Mouse (Mus musculus): ENCODE data around the gene Styx.
"Not testable (repeated sequence)": the region's sequence is repeated elsewhere in the genome, so short reads cannot be mapped to it uniquely, and the experiment has no call there.

The Styx gene

DNA sequence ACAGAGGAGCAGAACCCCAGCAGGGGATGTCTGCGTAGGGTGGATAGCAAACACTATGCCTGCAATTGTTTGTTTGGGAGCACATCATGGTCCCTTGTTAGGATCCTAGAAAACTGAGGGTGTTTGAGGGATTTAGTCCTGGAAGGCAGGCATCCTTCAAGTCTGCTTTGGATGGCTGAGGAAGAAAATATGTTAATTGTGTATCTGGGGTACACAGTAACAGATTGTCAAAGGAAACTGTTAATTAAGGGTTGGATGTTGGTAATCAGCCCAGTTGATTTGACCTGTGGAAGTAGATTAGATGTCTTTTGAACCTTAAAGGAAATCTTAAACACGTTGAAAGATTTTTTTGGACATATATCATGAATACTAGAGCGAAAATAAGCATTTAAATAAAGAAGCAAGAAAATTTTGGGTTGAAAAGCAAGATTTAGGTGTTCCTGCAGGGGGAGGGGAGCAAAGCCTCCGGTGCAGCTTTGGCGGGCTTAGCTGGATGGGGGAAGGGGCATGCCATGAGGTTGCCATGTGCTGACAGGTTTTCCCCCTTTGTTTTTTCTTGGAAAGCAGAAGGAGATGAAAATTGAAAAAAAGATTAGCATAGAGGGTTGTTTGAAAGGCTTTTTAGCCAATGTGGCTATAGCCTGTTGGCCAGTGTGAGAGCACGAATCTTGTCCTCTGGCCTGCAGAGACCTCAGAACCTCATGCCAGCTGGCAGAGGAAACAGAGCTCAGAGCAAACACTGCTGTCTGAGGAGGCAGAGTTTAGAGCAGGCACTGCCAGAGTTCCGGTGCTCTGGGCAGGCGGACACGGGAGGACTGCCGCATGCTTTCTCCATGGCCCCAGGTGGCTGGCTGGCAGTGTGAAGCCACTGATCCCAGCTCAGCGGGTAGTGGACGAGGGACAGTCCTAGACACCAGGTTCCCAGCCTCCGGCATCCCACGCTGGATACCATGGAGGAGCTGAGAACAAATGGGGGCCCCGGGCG is 13.6 kb downstream of the Styx start:
- no peak for DNase-seq (ENCODE audit: low spot score)

DNA sequence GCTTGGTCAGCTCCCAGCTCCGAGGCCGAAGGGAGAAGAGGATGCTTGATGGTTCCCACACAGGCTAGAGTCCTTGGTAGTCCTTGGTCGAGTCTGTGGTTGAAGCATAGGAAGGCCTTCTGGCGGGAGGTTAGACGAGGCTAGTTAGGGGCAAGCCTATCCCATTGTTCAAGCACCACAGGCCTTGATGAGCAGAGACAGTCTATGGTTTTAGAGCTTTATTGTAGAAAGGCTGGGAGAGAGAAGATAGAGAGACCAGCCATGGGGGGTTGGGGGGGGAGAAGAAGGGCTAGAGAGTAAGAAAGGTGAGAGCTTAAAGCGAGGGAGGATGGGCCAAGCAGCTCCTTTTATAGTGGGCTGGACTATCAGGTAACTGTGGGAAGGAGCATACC is 14.3 kb downstream of the Styx start:
- no peak for DNase-seq (ENCODE audit: low spot score)

DNA sequence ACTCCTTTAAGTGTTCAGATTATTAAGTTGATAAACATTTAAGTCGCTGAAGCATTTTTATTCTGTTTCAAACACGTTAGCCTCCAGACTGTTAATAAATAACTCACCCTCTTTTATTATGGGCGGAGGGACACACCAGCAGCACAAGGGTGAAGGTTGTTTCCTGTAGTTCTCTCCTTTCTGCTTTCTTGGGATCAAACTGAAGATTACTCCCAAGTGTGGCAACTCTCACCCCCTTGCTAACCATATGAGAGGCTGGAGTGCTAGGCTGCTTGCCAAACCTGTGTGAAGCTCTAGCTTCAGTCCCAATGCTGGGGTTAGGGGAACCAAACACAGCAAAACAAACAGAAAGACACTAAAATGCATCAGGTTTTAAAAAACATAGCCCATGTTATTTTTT is 27.9 kb downstream of the Styx start:
- DNase-seq (ENCODE audit: low spot score): no peak

DNA sequence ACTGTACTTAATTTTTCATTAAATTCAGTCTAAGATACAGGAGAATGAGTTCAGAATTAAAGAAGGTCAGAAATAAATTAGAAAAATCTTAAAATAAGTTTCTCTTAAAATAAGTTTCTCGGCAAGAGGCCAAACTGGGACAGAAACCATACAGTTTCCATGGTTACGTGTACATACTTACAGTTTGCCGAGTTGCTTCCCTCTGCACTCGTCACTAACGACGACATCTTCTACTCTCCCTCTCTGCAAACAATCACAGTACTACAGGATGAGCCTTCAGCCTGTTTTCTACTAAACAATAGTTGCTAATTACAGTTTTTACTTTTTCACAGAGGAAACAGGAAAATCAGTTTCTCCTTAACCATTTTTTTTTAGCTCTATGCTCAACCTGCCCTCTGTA is 29.9 kb downstream of the Styx start:
- DNase-seq (ENCODE audit: low spot score): no peak

DNA sequence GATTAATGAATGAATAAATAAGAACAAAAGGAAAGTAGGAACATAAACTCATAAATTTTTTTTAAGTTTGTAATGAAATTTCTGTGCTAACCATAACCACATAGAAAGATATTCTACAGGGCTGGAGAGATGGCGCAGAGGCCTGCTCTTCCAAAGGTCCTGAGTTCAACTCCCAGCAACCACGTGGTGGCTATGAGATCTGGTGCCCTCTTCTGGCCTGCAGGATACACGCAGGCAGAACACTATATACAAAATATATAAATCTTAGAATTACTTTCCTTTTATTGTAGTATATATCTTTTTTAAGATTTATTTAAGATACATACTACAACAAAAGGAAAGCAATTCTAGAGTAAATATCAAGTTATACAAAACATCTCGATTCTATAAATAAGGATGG is 32.0 kb downstream of the Styx start:
- no peak for DNase-seq (ENCODE audit: low spot score)

DNA sequence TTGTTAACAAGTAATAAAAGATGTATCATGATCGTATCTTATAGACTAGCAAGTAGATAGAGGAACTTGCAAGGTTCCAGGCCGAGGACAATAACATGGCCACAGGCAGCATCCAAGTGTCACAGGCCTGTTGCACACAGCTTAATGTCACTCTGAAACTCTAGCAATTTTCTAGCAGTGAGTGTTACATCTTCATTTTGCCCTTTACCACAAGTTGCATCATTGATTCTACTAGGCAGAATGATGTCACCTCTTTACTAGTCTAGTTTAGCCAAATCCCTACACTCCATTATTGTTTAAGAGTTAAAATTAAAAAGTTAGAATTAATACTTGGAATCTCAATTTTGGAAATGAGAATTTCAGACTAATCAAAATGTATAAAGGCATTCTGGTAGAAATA is 34.7 kb downstream of the Styx start:
- DNase-seq (ENCODE audit: low spot score): no peak

DNA sequence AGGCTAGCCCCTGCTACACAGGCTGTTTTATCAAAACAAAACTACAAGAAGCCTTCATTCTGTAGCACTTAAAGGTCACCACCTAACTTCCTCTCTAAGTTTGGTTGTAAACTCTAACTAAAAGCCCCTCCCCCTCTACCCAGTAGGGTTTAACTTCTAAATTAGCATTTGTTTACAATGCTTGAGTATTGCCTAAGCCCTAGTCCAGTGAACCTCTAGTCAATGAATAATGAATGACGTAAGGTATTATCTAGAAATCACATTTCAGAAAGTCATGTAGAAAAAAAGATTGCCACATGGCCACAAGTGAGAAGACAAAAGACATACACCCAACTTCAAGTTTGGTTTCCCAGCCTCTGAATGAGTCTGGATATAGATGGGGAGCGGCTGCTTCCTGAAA is 36.6 kb downstream of the Styx start:
- DNase-seq (ENCODE audit: low spot score): no peak

DNA sequence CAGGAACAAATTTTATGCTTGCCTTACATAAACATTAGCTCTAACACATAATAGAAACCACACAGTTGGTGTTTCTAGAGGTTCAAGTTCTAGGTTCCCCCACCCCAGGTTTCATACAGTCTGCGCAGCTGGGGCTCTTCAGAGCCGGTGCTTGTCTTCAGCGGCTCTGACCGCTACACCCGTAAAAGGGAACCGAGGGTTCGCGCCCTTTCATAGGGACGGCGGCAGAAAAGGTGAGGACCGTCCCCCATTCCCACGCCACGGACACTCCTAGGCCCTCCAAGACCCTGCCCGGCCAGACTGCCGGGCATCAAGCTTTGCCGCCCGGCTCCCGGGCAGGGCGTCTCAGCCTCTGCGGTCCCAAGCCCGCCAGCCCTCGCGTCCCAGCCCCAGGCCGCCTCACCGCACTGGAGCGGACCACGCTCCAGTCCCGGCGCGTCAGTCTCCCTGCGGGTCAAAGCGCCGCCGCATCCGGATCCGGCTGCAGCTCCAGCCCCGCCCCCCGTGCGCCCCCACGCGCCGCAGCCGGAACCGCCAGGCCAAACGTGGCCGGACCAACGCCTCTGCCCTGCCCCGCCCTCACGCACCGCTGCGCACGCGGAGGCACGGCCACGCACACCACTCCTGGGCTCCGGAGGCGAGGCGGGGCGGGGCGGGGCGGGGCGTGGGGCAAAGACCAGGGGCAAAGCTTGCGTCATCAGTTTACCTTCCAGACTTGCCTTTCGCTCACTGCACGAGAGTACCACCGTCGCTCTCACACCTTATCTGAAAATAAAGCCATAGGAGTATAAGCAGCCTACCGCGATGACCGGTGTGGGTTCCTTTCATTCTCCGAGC is 37.7 kb downstream of the Styx start:
- peak; percentile 47 for DNase-seq (ENCODE audit: low spot score)

DNA sequence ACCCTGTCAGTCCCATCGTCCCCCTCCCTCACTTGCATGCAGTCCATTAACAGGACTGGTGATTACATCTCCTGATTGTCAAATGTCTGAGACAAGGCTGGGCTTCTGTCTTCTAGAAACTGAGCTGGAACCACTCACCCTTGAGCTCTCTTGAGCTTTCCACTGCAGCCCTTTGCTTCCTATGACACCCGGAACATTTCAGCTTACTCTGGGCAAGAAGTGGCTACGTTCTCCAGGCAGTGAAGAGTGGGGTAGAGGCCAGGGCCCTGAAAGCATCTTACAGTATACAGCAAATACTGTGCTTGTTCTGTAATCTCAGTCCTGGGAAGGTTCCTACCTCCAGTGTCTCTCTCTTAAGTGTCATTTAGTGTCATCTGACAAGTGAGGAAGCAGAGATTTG is 38.3 kb downstream of the Styx start:
- no peak for DNase-seq (ENCODE audit: low spot score)

DNA sequence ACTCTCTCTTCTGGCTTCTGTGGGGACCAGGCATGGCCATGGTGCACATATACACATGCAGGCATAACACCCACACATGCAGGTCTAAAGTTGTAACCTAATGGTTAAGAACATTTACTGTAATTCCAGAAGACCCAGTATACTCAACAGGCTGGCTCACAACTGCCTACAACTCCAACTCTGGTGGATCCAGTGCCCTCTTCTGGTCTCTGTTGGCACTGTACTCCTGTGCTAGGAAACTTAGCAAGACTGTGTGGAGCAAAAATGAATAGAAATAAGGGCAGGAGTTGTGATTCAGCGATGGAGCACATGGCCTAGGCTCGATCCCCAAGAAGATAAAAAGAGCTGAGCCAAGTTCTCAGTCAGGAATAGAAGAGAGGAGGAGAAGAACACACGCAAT is 48.9 kb downstream of the Styx start:
- DNase-seq (ENCODE audit: low spot score): no peak

DNA sequence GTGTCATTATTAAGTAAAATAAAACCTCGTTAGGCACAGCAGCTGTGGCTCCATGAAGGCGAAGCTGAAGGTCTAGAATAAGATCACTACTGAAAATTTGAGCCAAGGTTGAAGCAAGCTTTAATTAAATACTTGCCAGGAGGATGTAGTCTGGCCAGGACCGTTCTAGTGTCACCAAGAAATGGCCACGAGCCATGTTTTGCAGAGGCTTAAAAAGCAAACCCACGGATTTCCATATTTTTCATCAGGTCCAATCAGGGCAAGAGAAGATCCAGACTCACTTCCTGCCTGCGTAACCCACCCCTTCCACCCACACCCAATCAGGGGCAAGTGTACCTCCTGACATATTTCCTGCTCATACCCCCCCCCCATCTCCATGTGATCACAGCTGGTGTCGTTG is 52.8 kb downstream of the Styx start:
- DNase-seq (ENCODE audit: low spot score): no peak

DNA sequence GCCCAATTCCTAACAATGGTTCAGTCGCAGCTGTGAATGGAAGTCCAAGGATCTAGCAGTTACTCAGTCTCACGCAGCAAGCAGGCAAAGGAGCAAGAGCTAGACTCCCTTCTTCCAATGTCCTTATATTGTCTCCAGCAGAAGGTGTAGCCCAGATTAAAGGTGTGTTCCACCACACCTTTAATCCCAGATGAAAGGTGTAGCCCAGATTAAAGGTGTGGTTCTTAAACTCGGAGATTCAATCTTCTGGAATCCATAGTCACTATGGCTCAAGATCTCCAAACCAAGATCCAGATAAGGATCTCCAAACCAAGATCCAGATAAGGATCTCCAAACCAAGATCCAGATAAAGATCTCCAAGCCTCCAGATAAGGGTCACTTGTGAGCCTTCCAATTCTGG is 53.9 kb downstream of the Styx start, which contains the start of gene Gnpnat1:
Gene Gnpnat1, minus strand, starts transcription at position 101 of the 400 bp plus-strand sequence.
- DNase-seq (ENCODE audit: low spot score): not testable (repeated sequence)

DNA sequence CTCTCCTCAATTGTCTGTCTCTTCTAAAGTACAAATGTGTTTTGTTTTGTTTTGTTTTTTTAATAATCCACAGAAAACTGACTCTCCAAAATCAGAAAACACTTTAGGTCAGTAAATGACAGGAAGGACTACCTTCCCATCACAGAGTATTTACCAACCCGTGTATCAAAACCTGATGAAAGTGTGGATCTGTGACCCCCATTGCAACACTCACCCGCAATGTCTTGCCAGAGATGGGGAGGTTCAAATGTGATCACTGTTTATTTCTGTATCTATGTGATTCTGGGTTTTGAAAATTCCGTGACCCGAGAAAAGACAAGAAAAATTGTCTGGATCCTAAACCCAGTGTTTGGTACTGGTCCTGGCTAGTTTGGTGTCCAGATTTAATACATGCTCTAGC is 65.4 kb downstream of the Styx start:
- no peak for DNase-seq (ENCODE audit: low spot score)

DNA sequence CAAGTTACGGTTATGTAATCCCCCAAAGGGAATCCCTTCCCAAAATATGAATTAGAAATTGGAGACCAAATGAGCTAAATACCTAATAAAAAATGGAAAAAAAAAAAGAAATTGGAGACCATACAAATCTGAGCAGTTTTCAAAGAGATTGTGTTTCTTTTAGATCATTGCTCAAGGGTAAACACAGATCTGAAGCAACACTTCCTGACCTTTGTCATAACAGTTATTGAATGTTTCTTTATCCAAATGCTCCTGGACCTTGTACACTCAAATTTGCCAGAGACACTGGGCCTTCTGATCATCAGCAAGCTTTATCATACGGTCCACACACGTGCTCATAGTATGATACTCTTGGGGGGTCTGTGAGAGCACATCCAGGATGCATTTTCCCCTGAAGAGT is 67.7 kb downstream of the Styx start:
- DNase-seq (ENCODE audit: low spot score): no peak

DNA sequence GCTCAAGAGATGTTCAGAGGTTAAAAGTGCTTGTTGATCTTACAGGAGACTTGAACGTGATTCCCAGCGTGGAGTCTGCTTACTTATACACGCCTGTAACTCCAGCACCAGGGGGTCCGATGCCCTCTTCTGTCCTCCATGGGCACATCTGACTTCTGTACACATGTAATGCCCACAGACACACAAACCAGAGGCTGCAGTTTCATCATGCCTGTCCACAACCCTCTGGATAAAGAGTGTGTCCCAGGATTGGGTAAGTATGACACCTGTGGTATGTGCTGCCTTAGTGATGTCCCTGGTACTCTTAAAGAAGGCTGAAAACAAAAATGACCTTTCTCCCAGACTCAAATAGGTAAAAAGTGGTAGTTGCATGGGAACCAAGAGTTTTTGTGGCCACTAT is 68.4 kb downstream of the Styx start:
- no peak for DNase-seq (ENCODE audit: low spot score)

DNA sequence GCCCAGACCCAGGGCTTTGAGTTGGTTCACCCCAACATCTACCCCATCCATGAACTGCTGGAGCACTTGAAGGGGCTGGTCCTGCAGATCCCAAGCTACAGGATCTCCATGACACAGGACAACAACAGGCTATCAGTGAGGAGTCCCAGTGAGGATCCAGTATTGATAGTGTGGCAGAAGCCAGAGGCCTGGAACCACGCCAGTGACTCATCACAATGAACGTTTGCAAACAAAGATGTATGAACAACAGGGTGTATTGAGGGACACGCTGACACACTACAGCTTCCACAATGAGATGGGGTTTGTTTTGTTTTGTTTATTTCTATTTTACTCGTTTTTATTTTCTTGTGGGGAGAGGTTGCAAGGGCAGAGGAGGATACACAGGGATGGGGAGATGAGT is 71.5 kb downstream of the Styx start:
- DNase-seq (ENCODE audit: low spot score): peak; percentile 38

DNA sequence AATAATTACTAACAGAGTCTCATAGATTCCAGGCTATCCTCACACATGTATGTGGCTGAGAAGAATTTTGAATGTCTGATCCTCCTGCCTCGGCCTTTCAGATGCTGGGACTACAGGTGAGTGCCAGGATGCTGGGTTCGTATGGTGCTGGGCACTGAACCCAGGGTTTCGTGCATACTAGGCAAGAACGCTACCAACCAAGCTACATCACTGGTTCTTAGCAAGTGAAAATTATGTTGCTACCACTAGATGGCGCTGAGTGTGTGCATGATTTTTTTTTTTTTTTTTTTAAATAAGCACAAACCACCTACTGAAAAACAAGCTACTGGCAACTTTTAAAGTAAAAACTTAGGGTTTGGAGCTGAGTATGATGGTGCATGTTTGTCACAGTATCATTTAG is 72.3 kb downstream of the Styx start:
- DNase-seq (ENCODE audit: low spot score): peak; percentile 57

DNA sequence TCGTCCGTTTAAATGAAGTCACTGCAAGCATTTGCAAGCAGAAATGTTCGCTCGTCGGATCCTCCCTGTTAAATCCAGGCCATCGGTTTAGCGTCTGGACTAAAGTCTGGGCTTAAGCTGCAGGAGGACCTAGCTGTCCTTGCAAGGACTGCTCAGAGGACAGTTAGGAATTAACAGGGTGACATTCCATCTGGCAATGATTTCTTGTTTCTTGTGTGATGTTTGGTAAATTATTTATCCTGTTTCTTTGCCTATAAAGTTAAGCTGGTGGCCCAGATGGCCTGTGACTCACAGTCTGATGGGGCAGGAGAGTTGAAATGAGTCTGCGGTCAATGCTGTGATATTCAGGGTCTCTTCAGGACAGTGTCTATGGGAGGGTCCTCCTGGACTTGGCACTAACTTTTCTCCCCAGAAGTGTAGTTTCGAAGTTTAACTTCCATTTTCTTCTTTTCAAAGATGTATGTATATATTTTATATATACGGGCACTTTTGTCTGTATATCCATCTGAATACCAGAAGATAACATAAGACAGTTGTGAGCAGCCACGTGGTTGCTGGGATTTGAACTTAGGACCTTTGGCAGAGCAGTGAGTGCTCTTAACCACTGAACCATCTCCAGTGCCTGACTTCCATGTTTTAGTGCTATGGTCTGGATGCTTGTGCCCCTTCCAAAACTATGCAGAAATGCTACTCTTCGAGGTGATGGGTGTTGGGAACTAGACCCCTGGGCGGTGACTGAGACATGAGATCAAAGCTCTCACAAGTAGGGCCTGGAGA is 79.4 kb downstream of the Styx start:
- DNase-seq (ENCODE audit: low spot score): no peak

DNA sequence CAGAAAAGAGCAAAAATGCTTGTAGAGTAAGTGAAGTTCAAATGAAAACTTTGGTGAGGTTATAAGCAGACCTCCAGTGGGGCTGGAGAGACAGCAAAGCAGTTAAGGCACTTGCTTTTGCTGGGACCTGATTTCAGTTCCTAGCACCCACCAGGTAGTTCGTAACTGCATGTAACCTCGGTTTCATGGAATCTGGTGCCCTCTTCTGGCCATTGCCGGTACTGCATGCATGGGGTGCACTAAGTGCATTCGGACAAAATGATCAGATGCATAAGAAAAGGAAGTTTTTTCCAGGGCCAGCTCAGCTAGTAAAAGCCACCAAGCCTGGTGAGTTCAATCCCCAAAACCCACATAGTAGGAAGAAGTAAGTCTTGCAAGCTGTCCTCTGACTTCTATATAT is 81.1 kb downstream of the Styx start:
- DNase-seq (ENCODE audit: low spot score): no peak

DNA sequence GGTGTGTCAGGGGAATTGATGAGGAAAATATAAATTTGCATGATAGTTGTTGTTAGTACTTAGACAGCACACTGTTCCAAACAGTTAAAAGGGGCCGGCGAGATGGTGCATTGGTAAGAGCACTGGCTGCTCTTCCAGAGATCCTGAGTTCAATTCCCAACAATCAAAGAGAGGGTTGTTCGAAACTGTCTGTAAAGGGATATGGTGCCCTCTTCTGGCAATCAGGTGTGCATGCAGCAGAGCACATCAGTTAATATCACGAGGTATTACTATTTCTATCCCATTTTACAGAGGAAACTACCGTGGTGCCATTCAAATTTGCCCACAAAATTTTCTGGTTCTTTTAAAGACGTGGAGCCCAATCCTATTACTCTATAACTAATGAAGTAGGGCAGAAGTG is 83.3 kb downstream of the Styx start:
- DNase-seq (ENCODE audit: low spot score): no peak

DNA sequence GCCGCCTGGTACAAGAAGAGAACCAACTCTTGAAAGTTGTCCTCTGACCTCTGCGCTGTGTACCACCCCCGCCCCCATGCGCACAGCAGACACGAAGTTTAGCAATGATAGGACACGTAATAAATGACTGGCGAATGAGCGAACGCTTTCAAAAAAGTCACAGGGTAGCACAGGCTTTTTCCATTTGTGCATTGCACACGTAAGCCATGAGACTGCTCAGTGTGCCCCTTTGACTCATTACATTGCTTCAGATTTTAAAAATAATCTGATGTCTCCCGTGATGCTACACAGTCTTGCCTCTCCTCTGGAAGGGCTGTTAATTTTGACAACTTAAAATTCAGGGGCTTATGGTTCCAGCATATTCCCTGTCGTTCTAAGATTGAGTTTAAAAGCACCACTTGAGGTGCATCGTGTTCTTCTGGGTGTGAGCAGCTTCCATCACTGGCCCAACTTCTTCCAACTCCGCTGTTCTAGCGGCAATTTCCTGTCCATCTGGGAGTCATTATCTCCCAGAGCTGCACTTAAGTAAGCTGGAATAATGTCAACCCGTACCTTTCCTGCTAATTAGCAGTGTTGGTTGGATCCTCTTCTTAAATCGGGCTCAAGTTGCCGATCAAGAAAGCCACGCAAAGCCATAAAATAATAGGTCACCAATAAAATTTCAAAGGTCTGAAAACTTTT is 87.5 kb downstream of the Styx start:
- DNase-seq (ENCODE audit: low spot score): no peak

DNA sequence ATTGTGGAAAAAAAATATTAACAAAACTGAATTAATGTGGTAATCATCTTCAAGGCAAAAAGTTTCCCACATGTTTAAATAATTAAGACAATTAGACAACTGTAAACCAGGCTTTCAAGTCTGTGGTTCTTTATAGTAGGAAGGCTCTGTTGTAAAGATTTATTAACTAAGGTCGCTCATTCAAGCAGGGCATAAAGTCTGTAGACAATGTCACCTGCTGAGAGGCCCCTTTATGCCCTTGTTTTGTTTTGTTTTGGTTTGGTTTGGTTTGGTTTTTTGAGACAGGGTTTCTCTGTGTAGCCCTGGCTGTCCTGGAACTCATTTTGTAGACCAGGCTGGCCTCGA is 88.0 kb downstream of the Styx start:
- no peak for DNase-seq (ENCODE audit: low spot score)

All from layer of hippocampus, adult 9-10 months (tissue).